Mouse (Mus musculus) retina, postnatal 1 day (tissue): Measurements from ENCODE around the gene Afg1l.

Experiments
- DNase-seq: peaks from one replicate; pipeline ENCODE4 v3.0.0-alpha.2; 2012

The Afg1l gene

DNA sequence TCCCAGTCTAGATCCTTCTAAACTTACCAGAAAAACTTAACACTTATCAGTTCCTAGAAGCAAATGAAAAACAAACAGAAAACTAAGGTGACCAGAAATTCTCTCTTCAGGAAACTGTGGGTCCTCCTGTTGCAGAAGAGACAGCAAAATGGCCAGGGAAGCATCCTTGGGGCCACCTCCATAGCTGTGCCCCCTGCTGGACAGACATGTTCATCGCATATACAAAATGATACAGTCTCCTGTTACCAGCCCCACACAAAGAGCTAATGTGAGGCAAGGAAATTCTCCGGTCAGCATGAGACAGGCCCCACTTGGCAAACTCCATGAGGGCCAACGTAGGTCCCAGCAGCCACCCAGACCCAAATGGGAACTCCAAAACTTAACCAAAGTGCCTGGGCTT lies 122.4 kb downstream of the Afg1l start:
- peak; percentile 56 for DNase-seq

DNA sequence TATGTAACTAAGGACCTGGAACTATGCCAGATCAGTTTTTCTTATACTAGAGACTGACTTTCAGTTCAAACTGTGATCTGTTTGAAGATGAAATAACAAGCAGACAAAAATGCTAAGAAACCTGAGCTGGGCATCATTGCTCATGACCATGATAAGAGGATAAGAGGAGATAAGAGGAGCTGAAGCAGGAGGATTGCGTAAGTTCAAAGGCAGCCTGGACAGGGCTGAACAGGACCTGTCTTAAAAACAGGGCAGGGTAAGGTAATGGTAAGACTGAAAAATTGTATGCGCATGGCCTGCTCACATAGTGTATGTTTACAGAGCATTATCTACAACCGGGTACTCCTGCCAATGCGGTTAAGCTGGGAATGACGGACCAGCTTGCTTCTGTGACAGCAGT lies 130.4 kb downstream of the Afg1l start:
- no peak for DNase-seq

DNA sequence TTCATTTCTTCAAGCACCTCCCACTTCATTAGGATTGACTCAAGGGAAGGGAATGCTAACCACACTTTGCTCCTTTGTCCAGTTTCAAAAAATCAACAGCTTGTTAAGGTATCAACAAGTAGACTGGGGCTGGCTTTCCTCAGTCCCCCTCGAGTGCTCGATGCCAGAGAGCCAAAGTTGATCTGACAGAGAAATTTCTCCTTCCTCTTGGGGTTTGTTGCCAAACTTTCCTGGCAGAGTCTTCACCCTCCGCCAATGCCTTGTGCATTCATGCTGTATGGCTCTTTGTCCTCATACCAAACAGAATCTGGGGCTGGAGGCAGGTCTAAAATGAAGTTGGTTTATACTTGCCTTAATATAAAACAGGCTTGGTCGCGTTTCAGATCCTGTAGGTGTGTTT lies 131.2 kb downstream of the Afg1l start:
- no peak for DNase-seq

DNA sequence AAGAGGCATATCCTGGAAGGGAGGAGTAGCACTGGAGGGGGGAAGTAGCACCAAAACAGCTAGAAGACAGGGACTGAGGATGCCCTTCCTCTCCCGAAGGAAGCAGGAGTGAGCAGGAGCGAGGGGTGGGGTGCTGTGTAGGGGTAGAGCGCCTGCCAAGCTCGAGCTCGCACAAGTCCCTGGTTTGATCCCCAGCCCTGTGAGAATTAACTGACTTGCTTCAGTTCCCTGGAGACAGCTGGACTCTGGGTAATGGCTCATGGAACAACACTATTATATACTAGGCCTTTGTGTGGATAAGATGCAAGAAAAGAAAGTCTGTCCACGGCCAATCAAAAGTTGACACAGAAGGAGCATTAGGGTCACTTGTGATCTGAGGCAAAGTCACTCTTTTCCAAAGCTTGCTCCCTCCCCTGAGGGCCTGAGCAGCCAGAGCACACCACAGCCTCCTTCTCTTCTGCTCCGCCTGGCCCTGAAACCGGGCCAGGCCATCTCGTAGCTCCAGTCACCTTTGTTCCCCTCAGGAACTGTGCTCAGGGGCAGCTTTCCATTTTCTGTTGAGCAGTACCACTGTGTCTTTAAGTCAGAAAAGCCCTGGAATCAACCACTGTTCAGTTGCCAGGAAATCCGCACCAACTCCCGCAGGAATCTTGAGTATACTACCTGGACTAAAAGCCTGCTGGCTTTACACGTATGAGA lies 132.0 kb downstream of the Afg1l start:
- DNase-seq = no peak

DNA sequence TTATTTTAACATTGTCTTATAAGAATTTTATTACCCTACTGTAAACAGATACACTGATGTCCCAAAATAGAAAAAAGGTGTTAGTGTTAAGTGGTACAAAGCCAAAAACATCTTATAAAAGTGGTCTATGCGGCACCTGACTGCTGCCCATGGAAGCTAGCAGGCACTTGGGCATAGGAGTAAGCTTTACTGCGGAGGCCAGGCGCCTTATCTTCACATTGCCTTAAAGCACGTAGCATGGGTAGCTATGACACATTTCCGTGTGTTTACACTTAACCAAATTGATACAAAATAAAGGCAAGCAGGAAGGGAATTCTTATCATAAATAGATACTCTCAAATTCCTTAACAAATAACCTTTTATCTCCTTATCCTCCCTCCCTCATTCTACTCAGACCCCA lies 135.7 kb downstream of the Afg1l start:
- no peak for DNase-seq

DNA sequence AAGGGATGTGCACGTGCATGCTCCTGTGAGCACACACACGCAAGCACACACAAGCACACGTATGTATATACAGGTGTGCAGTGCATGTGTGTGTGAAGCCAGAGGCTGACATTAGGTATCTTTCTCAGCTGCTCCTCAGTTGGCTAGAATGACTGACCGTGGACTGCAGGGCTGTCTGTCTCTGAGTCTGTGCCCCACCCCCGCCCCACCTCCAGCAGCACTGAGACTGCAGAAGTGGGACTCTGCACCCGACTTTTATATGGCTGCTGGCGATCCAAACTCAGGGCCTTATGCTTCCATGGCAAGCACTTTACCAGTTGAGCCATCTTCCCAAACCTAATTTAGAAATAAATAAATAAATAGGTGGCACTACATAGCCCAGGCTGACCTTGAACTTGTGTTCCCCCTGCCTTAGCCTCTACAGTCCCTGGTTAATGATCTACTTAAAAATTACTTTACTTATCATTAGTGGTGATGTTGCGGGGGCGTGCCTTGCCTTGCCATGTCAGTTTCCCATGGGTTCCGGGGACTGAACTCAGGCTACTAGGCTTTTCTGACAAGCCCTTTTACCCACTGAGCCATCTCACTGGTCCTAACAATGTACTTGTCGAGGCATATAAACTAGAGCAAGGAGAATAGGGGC lies 136.4 kb downstream of the Afg1l start:
- DNase-seq = no peak

DNA sequence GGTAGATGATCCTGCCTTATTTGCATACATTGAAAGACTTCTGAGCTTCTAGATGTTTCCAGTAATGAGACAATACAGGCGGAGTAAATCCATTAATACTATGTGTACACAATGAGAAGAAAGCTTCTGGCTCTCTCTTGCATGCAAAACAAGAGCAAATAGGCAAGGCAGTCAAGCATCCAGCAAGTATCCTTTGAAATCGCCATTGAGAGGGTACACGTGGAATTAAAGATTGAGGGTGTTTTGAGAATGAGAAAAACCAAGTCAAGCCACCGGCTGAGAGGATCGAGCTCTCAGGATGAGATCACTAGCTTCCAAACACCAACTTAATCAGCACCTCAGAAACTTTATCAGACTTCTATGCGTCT lies 138.0 kb downstream of the Afg1l start:
- DNase-seq = no peak

DNA sequence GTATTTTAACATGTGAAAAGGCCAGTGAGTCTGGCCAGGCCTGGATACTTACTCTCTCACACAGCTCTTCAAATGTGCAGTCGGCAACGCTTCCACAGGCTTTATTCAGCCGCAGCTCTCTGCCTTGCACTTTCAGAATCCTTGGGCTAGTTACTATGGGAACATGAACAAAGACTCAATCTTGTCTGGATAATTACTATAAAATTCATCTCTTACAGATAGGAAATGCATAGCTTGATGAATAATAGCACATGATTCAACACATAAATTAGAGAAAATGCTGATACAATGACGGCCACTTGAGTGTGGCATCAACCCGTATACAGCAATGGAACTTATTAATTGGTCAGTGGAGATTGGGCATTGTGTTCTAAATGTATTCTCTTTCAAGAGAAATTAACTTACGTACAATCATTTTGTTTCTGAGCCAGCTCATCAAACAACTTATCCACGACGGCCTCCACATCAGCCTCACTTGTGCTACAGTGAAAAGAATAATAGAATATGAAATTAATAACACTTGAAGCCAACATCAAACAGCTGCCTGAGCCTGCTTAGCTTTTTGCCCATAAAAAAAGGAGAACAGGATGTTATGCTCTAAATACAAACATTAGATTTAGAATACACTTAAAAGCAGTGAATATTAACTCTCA lies 138.5 kb downstream of the Afg1l start:
- peak; percentile 57 for DNase-seq

DNA sequence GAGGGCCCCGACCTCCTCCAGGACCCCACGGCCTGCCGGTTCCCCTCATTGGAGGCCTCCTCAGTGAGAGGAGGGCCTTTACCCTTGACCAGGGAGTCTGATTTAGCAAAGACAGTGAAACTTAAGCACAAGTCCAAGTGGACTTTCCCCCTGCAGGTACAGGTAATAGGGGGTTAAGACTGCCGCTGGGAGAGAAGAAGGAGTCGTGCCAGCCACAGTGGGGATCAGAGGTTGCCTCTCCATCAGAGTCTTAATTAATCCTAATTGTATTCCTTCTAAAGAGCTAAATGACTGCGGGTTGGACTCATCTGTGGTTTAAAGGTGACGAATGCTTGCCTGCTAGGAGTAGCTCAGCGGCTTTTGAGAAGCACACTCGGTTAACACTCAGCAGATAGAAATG lies 139.9 kb downstream of the Afg1l start:
- no peak for DNase-seq

DNA sequence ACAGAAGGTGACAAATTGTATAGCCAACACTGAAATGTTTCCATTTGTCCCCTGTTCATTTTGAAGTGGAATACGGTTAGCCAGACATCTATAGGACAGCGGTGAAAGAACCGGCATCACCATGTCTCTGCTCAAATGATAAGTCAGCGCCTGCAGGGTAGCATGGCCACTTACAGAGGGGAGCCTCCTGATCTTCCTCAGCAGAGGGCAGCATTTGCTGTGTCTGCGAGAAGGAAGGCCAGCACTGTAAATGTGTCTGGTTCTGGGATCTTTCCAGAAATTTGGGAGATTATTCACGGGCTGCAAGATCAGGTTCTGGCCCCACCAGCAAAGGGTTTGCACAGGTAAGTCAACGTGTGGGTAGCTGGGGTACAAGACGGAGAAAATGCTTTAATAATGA lies 150.8 kb downstream of the Afg1l start:
- DNase-seq = peak; percentile 70

DNA sequence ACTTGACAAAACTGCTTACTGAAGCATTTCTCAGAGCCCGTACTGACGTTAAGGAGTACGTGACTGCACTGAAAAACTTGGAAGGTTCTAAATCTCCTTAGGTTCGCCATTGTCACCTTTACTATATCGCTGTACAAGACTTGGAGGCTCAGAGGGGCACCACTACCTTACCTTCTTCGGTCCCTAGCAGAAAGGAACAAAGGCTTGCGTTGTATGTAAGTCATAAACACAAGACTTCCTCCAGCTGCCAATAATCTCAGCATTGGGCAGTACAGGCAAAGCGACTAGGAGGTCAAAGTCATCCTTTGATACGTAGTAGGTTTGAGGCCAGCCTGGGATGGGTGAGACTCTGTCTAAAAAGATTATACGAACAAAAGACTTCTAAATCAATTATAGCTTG lies 153.1 kb downstream of the Afg1l start:
- DNase-seq = no peak

DNA sequence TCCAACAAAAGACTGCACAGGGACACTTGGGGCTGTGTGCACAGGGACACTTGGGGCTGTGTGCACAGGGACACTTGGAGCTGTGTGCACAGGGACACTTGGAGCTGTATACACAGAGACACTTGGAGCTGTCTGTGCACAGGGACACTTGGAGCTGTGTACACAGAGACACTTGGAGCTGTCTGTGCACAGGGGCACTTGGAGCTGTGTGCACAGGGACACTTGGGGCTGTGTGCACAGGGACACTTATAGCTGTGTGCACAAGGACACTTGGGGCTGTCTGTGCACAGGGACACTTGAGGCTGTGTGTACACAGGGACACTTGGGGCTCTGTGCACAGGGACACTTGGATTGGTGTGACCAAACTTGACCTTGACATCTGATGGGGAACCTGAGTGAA lies 154.4 kb downstream of the Afg1l start:
- DNase-seq = no peak

DNA sequence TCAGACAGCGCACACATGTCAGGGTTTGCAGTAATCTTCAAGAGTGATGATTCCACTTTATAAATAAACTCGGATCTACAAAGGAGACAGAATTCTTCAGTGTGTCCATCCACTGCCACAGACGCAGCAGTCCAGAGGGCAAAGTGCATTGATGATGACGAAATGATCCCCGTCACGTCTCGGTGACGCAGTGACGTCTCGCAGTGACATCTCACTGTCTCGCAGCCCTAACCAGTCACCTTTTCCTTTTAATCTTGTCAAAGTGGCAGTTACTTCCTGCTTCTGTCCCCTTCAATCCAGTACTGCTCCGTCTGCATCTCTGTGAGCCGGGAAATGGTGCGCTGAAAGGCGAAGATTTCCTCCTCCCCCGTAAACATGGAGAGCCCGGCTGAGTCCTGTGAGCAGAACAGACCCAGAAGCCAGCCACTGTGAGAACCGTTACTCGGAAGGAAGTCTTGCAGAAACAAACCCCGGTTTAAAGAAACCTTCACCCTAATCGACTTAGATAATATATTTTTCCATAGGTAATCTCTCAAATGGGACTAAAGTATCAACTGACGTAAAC lies 165.1 kb downstream of the Afg1l start:
- DNase-seq = no peak

DNA sequence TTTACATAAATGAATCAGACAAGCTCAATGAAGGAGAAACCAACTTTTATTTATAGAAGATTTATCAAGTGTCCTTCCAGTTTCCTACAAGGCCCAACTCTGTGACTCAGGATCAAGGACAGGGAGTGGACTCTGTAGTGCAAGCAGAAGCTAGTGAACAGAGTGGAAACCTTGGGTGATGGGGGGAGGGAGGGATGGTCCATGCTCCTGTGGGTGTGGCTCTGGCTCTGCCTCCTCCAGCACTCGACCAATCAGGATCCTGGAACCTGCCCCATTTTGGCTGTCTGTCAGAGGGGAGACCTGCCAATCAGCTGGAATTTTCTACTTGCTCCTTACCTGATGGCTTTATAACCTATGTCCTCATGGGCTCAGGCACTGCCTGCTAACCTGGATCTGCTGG lies 165.8 kb downstream of the Afg1l start:
- no peak for DNase-seq

DNA sequence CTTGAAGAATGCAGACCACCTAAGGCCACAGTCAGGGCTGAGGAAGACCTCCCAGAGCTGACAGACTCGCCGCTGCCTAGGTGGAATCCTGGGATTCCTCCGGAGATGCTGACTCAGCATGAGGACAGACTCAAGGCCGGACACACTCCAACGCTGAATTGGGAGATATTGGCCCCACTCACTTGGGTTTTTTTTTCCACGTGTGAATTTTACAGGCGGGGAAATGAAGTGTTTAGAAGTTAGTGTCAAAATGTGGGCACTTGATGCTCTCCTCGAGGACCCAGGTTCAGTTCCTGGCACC lies 169.7 kb downstream of the Afg1l start:
- DNase-seq = no peak

DNA sequence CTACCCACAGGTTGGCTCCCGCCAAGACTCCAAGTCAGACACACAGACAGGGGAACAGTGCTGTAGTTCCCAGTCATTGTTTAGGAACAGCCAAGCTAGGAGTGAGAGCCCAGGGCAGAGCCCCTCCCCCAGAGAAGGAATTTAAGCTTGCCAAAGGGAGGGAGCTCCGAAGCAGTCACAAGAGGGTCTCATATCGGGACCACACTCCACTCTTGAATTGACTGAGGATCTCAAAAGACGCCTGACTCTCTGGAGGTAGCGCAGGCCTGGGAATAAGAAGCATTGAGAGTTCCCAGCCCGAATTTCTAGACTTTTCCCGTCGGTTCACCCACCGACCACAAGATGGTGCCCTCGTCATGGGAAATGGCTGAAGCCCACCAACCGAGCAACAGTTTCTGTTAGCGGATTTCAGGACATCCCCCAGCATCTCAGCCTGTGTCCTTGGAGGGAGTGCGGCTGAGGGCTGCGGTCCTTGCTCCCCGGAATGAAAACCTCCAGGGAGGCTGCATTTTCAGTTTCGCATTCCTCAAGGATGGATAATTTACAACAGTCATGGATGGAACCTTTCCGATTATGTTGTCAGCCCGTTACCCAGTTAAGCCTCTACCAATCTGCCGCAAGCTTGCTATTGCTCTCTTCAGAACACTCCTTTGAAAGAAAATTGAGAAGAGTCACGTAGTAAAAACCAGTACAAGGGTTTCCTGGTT lies 170.2 kb downstream of the Afg1l start:
- peak; percentile 90 for DNase-seq

DNA sequence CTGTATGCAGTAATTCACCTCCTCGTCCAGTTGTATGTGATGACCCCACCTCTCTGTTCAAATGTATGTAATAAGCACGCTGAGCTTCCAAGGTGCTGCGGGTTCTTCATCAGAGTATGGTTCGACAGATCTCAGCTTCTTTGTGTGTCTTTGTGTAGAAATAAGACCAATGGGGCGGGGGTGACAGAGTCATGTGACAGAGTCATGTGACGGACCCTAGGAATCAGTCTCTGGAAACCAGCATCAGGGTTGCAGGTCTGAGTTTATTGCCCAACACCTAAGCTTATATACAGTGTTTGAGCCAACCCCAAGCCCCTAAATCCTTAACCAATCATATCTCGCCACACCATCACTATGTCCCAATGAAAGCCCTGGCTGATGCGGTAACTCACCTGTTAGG lies 171.9 kb downstream of the Afg1l start:
- no peak for DNase-seq

DNA sequence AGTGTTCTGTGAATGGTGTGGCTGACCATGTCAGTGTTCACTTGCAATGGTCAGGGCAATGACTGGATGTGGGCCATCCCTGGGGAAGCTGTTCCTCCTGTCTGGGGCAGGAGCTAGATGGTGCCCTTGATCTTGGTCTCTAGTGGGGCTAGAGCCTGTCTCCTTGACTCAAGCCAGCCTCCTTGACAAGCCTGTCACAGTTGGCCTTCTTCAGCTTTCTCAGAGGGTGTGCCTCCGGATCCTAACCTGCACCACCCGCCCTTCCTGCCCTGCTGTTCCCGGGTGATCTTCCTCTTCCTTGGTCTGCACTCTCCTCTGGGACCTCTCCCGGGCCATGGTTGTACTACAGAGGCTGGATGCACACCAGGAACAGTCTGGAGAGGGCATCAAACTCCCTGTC lies 177.6 kb downstream of the Afg1l start:
- DNase-seq = no peak

DNA sequence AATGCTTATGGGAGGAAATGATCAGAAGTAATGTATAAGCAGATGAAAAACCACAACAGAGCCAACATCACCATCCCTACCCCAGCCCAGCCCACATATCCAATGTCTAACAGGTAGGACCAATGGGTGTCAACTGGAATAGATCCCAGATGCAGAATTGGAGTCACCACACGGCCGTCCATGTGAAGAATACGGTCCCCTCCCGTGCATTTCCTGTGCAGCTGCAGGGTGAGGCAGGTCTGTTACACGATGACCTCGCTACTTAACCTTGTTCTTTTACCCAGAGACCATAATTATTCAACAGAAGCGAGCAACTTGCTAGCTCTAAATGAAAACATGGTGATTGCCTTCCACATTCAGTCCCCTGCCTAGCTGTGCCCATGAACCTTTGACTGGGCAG lies 178.4 kb downstream of the Afg1l start:
- DNase-seq = no peak

DNA sequence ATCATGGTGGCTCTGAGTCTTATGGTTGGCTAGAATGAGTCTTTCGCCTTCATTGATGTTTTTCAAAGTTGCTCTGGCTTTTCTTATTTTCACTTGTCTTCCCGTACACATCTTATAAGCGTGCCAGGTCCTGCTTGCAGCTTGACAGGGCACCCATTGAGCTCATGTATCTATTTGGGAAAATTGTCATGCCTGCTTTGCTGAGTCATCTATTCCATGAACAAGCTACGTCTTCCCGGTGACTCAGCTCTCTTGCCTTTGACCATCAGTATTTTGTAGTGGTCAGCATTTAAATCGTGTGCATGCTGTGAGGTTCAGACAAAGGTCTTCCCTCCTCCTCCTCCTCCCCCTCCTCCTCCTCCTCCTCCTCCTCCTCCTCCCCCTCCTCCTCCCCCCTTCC lies 178.9 kb downstream of the Afg1l start:
- no peak for DNase-seq

DNA sequence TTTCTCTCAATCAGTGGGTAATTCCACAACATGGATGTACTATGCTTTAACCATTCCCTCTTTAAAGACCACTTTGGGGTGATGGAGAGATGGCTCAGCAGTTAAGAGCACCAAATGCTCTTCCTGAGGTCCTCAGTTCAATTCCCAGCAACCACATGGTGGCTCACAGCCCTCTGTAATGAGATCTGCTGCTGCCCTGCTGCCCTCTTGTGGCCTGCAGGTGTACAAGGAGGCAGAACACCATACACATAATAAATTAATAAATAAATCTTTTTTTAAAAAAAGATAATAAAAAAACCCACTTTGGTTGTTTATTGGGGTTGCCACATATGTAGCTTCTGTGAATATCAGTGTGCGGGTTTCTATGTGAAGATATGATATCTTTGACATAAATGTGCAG lies 180.4 kb downstream of the Afg1l start:
- no peak for DNase-seq

DNA sequence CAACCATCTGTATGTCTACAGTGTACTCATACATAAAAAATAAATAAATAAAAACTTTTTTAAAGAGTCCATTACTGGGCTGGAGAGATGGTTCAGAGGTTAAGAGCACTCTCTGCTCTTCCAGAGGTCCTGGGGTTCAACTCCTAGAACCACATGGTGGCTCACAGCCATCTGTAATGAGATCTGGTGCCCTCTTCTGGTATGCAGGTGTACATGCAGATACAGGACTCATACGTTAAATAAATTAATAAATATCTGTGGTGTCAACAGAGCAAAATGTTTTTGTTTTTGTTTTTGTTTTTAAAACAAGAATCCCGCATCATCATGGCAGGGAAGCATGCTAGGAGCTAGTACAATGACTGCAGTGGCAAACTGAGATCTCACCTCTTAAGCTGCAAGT lies 181.3 kb downstream of the Afg1l start:
- DNase-seq = no peak

DNA sequence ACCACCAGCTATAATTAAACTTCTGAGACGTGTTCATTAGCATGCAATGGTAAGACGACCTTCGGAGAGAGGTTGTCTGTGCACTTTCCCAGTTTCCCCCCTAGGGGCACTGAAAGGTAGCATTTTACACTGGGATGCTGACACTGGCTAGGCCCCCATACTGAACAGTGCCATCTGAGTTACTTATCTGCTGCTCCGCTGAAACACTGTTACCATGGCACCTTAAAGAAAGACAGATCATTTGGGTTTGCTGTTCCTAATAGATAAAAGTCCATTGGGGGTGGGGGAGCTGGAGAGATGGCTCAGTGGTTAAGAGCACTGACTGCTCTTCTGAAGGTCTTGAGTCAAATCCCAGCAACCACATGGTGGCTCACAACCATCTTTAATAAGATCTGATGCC lies 181.8 kb downstream of the Afg1l start:
- peak; percentile 24 for DNase-seq

DNA sequence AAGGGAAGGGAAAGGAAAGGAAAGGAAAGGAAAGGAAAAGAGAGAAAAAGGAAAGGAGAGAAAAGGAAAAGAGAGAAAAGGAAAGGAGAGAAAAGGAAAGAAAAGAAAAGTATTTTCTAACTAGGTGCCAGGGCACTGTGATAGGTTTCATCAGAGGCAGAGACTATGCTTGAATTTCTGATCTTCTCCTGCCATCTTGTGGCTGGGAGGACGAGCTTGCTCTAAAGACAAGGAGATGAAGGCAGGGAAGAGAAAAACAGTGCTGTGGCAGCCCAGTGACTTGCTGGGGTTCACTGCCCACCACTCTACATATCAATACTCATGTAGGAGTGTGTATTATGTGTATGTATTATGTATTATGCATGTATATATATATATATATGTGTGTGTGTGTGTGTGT lies 183.3 kb downstream of the Afg1l start:
- DNase-seq = peak; percentile 85
